ENCODE assay signal across 13 mouse cellular contexts in genomic region chr6:34288098-34288497, GRCm38 (mm10). TPM values are rescaled to one million over a fixed set of nuclear protein-coding genes. Genes with fewer than 3 reads are reported as not detected.
DNase-seq lines count a peak whose midpoint lies in the region; ATAC-seq and TF ChIP-seq lines count a peak whose summit lies in the region.
"Had no signal": no experiment of that assay in that cellular context is flagged by ENCODE, and none has a peak within 500 bp of the region (broad histone marks: within the 10 kb centered on the region; RNA-seq: fewer than 3 reads in every experiment).

No protein-coding gene starts in this region.

- no peak overlapping the region for H3K27ac ChIP-seq in lung, postnatal 0 days (ENCODE audit: low read length)
- H3K27ac ChIP-seq: forebrain, embryonic 13.5 days; left cerebral cortex, adult 2 months; liver, embryonic 12.5 days; macrophage had no signal

- TF ChIP-seq CTCF in lung, postnatal 0 days (IDR thresholded peaks at IDR 0.05) = no peak

- no peak overlapping the region for H3K4me2 ChIP-seq in lung, postnatal 0 days (replicated peaks; ENCODE audit: low read depth, low read length)
- H3K4me2 ChIP-seq: forebrain, embryonic 13.5 days; liver, embryonic 12.5 days had no signal

- H3K4me3 ChIP-seq in lung, postnatal 0 days (ENCODE audit: low read depth, low read length) = no peak overlapping the region
- H3K4me3 ChIP-seq: forebrain, embryonic 13.5 days; left cerebral cortex, adult 2 months; liver, embryonic 12.5 days had no signal

- no peaks in the 10 kb centered on the region for H3K4me1 ChIP-seq in lung, postnatal 0 days (ENCODE audit: insufficient read depth, low read depth, low read length)
- H3K4me1 ChIP-seq: forebrain, embryonic 13.5 days; liver, embryonic 12.5 days had no signal

- ATAC-seq in lung, postnatal 0 days = no peak
- ATAC-seq: forebrain, embryonic 13.5 days; liver, embryonic 12.5 days had no signal

- DNase-seq in cerebellum, adult 18-20 months = peak; percentile 9 to 18
- no peak for DNase-seq in cerebellum, adult 9-10 months
- peak; percentile 20 for DNase-seq in right cerebral cortex, postnatal 14 days
- no peak for DNase-seq in right cerebral cortex, postnatal 36 days (ENCODE audit: low spot score in 2 of 2)
- peak; percentile 50 for DNase-seq in heart, adult 8-10 months (ENCODE audit: low spot score)
- DNase-seq in thymus, postnatal 0 days (ENCODE audit: low spot score) = no peak
- DNase-seq in lung, postnatal 0 days (ENCODE audit: low spot score) = no peak
- DNase-seq in lung, postnatal 25 days (ENCODE audit: low spot score) = no peak
- DNase-seq: thymus, postnatal 14 days had no signal

- H3K9ac ChIP-seq in lung, postnatal 0 days (replicated peaks; ENCODE audit: low read depth) = no peak overlapping the region
- H3K9ac ChIP-seq: forebrain, embryonic 13.5 days; liver, embryonic 12.5 days had no signal

- no peaks in the 10 kb centered on the region for H3K36me3 ChIP-seq in lung, postnatal 0 days (ENCODE audit: insufficient read depth, low read length)
- H3K36me3 ChIP-seq: liver, embryonic 12.5 days had no signal

- no peak for TF ChIP-seq EP300 in lung, postnatal 0 days (IDR thresholded peaks at IDR 0.05)

- no peaks in the 10 kb centered on the region for H3K27me3 ChIP-seq in lung, postnatal 0 days (replicated peaks; ENCODE audit: insufficient read depth, low read length)
- H3K27me3 ChIP-seq: forebrain, embryonic 13.5 days; liver, embryonic 12.5 days had no signal

- H3K9me3 ChIP-seq in lung, postnatal 0 days (ENCODE audit: low read length) = no peaks in the 10 kb centered on the region
- H3K9me3 ChIP-seq: forebrain, embryonic 13.5 days; liver, embryonic 12.5 days had no signal

- WGBS in lung, postnatal 0 days = 79% methylated on average over 10 of the region's 10 CpGs

RNA-seq across cellular contexts. Expression of gene Akr1b3, which starts 29.2 kb away (rescaled TPM):
- 100 to 1,000 TPM; 272 to 373 (median 320) TPM for total RNA-seq in heart, adult 8-10 months (2022)
- 268 and 290 TPM in 2 replicates for polyA plus RNA-seq in thymus, postnatal 0 days (2015; fragmentation: Nextera tagmentation; extraction: Ambion mirVana)
- polyA plus RNA-seq in lung, postnatal 0 days (2015; fragmentation: Nextera tagmentation; extraction: Ambion mirVana) = 96.9 and 106 TPM in 2 replicates

Comparison
In these comparisons a context has a peak if more than half of its experiments do, and no peak if none do; other contexts are left out.
1. DNase-seq: peak in cerebellum, adult 18-20 months (2 of 2), right cerebral cortex, postnatal 14 days (single experiment) and heart, adult 8-10 months (single experiment); none in cerebellum, adult 9-10 months (single experiment), right cerebral cortex, postnatal 36 days (0 of 2), thymus, postnatal 0 days (single experiment), lung, postnatal 0 days (single experiment) and lung, postnatal 25 days (single experiment).